Mouse (Mus musculus) cerebellum, adult 2 months (tissue): ENCODE measurements around the gene Snai1. TPM values are rescaled to one million over a fixed set of nuclear protein-coding genes. Genes with fewer than 3 reads are reported as not detected.

Experiments
- DNase-seq, 2 experiments: peaks; one replicate each; pipeline ENCODE4 v3.0.0; 2021
- H3K27ac ChIP-seq: fragments of 200-500 bp; 2 replicates; pipeline ENCODE4 v1.5.1; 2012; ENCODE audit warnings: low read length, control low read depth, inconsistent platforms; ENCODE audit not compliant: insufficient read depth
- H3K27me3 ChIP-seq: fragments of 200-500 bp; 2 replicates; pipeline ENCODE4 v1.6.1; 2012; ENCODE audit warnings: inconsistent platforms, mild to moderate bottlenecking, low read length, moderate library complexity; ENCODE audit not compliant: control insufficient read depth, insufficient read depth
- H3K4me1 ChIP-seq: fragments of 200-500 bp; 2 replicates; pipeline ENCODE4 v1.6.1; 2011; ENCODE audit warnings: low read length; ENCODE audit not compliant: control insufficient read depth, insufficient read depth
- H3K4me3 ChIP-seq: fragments of 200-500 bp; replicated peaks from 2 replicates; pipeline ENCODE3; 2011; ENCODE audit warnings: mild to moderate bottlenecking, low read depth, low read length, control low read depth; ENCODE audit not compliant: insufficient read depth
- CTCF ChIP-seq: fragments of 200-500 bp; IDR thresholded peaks from 2 replicates; pipeline ENCODE4 v1.5.1; 2011; ENCODE audit warnings: low read depth, mild to moderate bottlenecking, control low read depth, low read length, moderate library complexity, borderline replicate concordance; ENCODE audit not compliant: insufficient read depth
- POLR2A ChIP-seq: fragments of 200-500 bp; IDR thresholded peaks from 2 replicates; pipeline ENCODE4 v1.6.1; 2011; ENCODE audit warnings: low read length, control low read depth, borderline replicate concordance; ENCODE audit not compliant: insufficient read depth
- WGBS: fragments of 180-500 bp; shearing (Covaris S2); methylation state at CpG from one replicate; pipeline ENCODE4 v1.1.7; 2018; 5-methylcytosine and 5-hydroxymethylcytosine counted together
- polyA plus RNA-seq: library from polyadenylated mRNA; depleted of rRNA; stranded (reverse); fragments of >200 nt; gene quantifications from 2 replicates; pipeline ENCODE4 v1.2.3, GENCODE M21; 2012

Gene Snai1
- polyA plus RNA-seq, 1 experiment = 1.1 TPM

GRCm38 (mm10) chr2:167551342-167551920, 13.4 kb downstream of the Snai1 start:
- WGBS = 63% methylated on average over 8 of the region's 8 CpGs
- no peak for TF ChIP-seq POLR2A
- no peak for TF ChIP-seq CTCF
- H3K4me3 ChIP-seq = no peak overlapping the region
- H3K27ac ChIP-seq = no peak overlapping the region
- H3K4me1 ChIP-seq = no peaks in the 10 kb centered on the region
- H3K27me3 ChIP-seq = no peaks in the 10 kb centered on the region
- no peak for DNase-seq

- TF ChIP-seq POLR2A = no peak
- no peak for TF ChIP-seq CTCF
- no peaks in the 10 kb centered on the region for H3K27me3 ChIP-seq
- no peak overlapping the region for H3K4me3 ChIP-seq
- H3K27ac ChIP-seq = no peak overlapping the region
- WGBS = 93% methylated on average over 4 of the region's 4 CpGs
- no peak for DNase-seq
- H3K4me1 ChIP-seq = no peaks in the 10 kb centered on the region
These were observed 14.3 kb downstream of the Snai1 start for GRCm38 (mm10) chr2:167552292-167552691.

- no peak for DNase-seq
- Histone ChIP-seq H3K4me1 (no peaks in the 10 kb centered on the region), H3K4me3 (no peak overlapping the region), H3K27me3 (no peaks in the 10 kb centered on the region), H3K27ac (no peak overlapping the region)
- WGBS = 56% methylated on average over 11 of the region's 11 CpGs
- TF ChIP-seq POLR2A = no peak
- TF ChIP-seq CTCF = no peak
These were observed 15.0 kb downstream of the Snai1 start for GRCm38 (mm10) chr2:167552927-167553402.

GRCm38 (mm10) chr2:167555766-167556165, 17.8 kb downstream of the Snai1 start:
- Histone ChIP-seq H3K27me3 (no peaks in the 10 kb centered on the region; the same call in 1 of the 2 replicates), H3K4me1 (no peaks in the 10 kb centered on the region), H3K27ac (no peak overlapping the region), H3K4me3 (no peak overlapping the region)
- TF ChIP-seq CTCF (no peak), POLR2A (no peak)
- 95% methylated on average over 5 of the region's 5 CpGs for WGBS
- DNase-seq = no peak

GRCm38 (mm10) chr2:167559413-167559812, 21.4 kb downstream of the Snai1 start:
- TF ChIP-seq CTCF = no peak
- no peak for TF ChIP-seq POLR2A
- DNase-seq = no peak
- H3K27me3 ChIP-seq = no peaks in the 10 kb centered on the region; the same call in 1 of the 2 replicates
- H3K4me1 ChIP-seq = no peaks in the 10 kb centered on the region
- WGBS = 17% methylated on average over 27 of the region's 27 CpGs
- no peak overlapping the region for H3K4me3 ChIP-seq
- no peak overlapping the region for H3K27ac ChIP-seq

- no peak overlapping the region for H3K27ac ChIP-seq
- no peaks in the 10 kb centered on the region; the same call in 1 of the 2 replicates for H3K27me3 ChIP-seq
- DNase-seq = no peak
- WGBS = 28% methylated on average over 8 of the region's 8 CpGs
- H3K4me3 ChIP-seq = no peak overlapping the region
- H3K4me1 ChIP-seq = no peaks in the 10 kb centered on the region
- TF ChIP-seq POLR2A (no peak), CTCF (no peak)
These were observed 24.1 kb downstream of the Snai1 start for GRCm38 (mm10) chr2:167562101-167562500.

- TF ChIP-seq POLR2A (no peak), CTCF (no peak)
- 85% methylated on average over 5 of the region's 5 CpGs for whole genome bisulfite sequencing
These were observed 25.0 kb downstream of the Snai1 start for GRCm38 (mm10) chr2:167563035-167563434.

GRCm38 (mm10) chr2:167563703-167564102, 25.7 kb downstream of the Snai1 start:
- no peak overlapping the region for H3K4me3 ChIP-seq
- H3K27me3 ChIP-seq = no peaks in the 10 kb centered on the region; the same call in 1 of the 2 replicates
- DNase-seq = no peak
- TF ChIP-seq CTCF = no peak
- no peak for TF ChIP-seq POLR2A
- H3K4me1 ChIP-seq = no peaks in the 10 kb centered on the region
- H3K27ac ChIP-seq = no peak overlapping the region
- WGBS = 21% methylated on average over 12 of the region's 12 CpGs

More at GRCm38 (mm10) chr2:167563035-167563434, 25.0 kb downstream of the Snai1 start:
- Histone ChIP-seq H3K4me1 (no peaks in the 10 kb centered on the region), H3K27me3 (no peaks in the 10 kb centered on the region; the same call in 1 of the 2 replicates), H3K27ac (no peak overlapping the region), H3K4me3 (no peak overlapping the region)
- no peak for DNase-seq
